Mouse (Mus musculus) cerebellum, adult 2 months (tissue): ENCODE results near the gene Qrich2.

Source experiments
- CTCF ChIP-seq: fragments of 200-500 bp; IDR thresholded peaks from 2 replicates; pipeline ENCODE4 v1.5.1; 2011; ENCODE audit warnings: low read depth, mild to moderate bottlenecking, control low read depth, low read length, moderate library complexity, borderline replicate concordance; ENCODE audit not compliant: insufficient read depth
- POLR2A ChIP-seq: fragments of 200-500 bp; IDR thresholded peaks from 2 replicates; pipeline ENCODE4 v1.6.1; 2011; ENCODE audit warnings: low read length, control low read depth, borderline replicate concordance; ENCODE audit not compliant: insufficient read depth

DNA sequence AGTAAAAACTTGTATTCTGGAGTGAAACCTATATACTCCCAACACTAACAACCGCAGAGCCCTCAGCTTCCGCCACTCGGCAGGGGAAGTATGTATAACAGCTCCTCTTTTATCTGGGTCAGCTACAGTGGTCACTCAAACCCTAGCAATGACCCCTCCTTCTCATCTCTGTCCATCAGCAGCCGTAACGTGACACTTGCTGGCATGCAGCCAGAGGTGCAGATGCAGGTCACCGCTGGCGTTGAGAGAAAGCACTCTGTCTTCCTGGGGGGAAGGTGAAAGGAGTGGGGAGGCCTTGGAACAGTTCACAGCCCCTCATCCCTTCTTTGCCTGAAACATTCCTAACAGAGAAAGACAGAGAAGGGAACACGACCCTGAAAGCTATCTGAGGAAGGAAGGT lies 13.8 kb upstream of the Qrich2 start:
- TF ChIP-seq POLR2A: no peak
- TF ChIP-seq CTCF: no peak
